Mouse (Mus musculus) E14TG2a.4 (cell line): ENCODE measurements at regions not wholly inside any gene's neighbourhood (a gene's known extent, or its start where the extent isn't known, plus 50 kb on each side); places are given as distances from the start of the nearest gene placed in this dataset.

Experiments
- CTCF ChIP-seq: conservative IDR thresholded peaks from 2 replicates; pipeline ENCODE4 v1.5.1; 2014; ENCODE audit warnings: low read length
- NANOG ChIP-seq: IDR thresholded peaks from 2 replicates; pipeline ENCODE4 v1.6.1; 2014; ENCODE audit warnings: borderline replicate concordance, low read length, mixed read lengths

DNA sequence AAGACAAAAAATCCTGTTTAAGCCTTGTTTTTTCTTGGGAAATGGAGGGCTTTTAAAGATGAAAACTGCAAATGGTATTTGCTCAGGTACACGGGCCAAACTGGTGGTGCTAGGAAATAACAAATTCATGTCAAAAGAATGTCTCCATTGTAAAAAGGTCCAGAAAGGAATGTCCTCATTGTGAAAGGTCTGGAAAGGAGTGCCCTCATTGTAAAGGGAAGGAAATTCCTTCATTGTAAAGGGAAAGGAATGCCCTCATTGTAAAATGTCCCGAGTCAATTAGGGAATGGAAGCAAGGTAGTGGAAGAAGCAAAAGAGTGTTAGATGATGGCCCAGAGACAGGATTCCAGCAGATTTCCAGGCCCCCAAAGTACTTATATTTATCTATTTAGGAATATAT is 153.2 kb upstream of the Gulp1 start:
- TF ChIP-seq CTCF (no peak), NANOG (no peak)
